Mouse (Mus musculus) bone marrow macrophage, adult 2 months (primary cell): Measurements from ENCODE around the gene Edn2.

Source experiments
- CTCF ChIP-seq: IDR thresholded peaks from 2 replicates; pipeline ENCODE4 v1.5.1; 2012; ENCODE audit warnings: low read depth, mild to moderate bottlenecking, low read length, moderate library complexity
- POLR2A ChIP-seq: IDR thresholded peaks from 2 replicates; pipeline ENCODE4 v1.6.1; 2012; ENCODE audit warnings: mild to moderate bottlenecking, low read depth, low read length, borderline replicate concordance

DNA sequence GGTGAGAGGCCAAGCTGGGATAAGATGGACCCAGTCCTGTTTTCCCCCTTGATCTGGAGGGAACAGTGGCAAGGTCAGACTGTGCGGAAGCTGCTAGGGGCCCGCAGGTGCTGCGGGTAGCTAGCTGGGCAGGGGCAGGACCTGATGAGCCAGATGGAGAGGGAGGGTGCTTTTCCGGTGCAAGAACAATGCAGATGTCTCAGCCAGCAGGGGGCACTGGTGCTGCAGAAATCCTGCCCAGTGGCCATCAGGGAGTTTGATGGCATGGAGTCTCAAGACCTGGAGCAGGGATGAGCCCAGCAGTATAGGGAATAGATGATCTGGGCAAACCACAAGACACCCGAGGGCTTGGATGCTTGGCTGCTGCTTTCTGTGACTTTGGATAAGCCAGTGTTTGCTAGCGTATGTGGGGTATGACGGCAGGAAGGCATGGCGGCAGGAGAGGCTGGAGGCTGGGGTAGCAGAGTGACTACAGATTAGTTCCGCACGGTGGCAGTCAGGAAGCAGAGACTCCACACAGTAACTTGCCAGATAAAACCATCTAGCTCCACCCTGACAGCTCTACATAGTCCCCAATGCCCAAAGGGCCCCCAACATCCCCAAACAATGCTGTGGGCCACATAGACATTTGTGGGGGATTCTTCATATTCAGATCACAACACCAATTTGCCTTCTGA lies 55.0 kb downstream of the Edn2 start:
- no peak for TF ChIP-seq POLR2A
- 0 out of 2 replicates have a peak, but pooled peaks have one; percentile 30 for TF ChIP-seq CTCF
